Mouse (Mus musculus): ENCODE results near the gene Ufd1. TPM values are rescaled to one million over a fixed set of nuclear protein-coding genes. Genes with fewer than 3 reads are reported as not detected.
"Not testable (repeated sequence)": the region's sequence is repeated elsewhere in the genome, so short reads cannot be mapped to it uniquely, and the experiment has no call there.

Gene Ufd1
- total RNA-seq, 2 experiments from 2014 or later: 44.4 to 48.9 TPM

GRCm38 (mm10) chr16:18798151-18798550 is 13.4 kb upstream of the Ufd1 start:
- DNase-seq: no peak
- intact Hi-C loops (cut with DNase I; ENCODE audit: low total_unique reads): loop anchor here (2.0 to 5.0 kb wide), 2 partner anchors 101 to 171 kb away; partner anchors contain the start of genes Gm49601 and Sept5

GRCm38 (mm10) chr16:18798841-18799240 is 12.7 kb upstream of the Ufd1 start:
- peak; percentile 40 for DNase-seq
- intact Hi-C loops (cut with DNase I; ENCODE audit: low total_unique reads): loop anchor here (2.0 to 5.0 kb wide), 2 partner anchors 102 to 172 kb away; partner anchors contain the start of genes Gm49601 and Sept5

DNA sequence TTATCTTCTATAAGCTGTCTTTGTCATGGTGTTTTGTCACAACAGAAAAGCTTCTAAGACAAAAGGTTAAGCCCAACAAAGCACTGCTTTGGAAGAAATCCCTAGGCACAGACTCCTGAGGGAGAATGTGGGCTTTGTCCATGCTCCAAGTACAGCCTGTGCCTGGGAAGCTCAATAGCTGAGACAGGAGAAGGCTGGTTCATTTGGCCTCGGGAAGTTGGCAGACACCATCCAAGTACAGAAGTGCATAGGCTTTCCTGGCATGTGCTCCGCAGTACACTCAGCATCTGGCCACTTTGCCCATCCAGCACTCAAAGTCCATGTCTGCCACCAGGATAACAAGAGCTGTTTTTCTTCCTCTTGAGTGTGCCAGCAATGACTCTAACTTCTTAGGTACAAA is 5.8 kb upstream of the Ufd1 start:
- intact Hi-C loops (cut with DNase I; ENCODE audit: low total_unique reads): no loop called here
- DNase-seq: no peak

DNA sequence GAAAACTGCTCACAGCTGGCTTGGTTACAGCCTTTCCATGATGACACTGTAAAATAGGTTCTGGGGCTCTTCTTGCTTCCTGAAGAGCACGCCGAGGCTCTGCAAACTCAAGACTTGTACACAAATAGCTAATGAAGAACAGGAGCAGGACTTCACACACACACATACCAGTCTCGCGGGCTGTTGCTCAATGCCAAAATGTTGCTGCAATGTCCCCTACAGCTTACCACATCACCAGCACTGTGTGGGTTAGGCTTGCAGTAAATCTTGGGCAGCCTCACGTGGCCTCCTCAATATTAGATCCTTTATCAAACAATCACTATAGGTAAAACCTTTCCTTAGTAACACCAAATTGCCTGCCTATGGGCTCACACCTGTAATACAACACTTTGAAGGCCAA is 2.6 kb upstream of the Ufd1 start:
- intact Hi-C loops (cut with DNase I; ENCODE audit: low total_unique reads): no loop called here
- no peak for DNase-seq

- no peak for DNase-seq
- intact Hi-C loops (cut with DNase I; ENCODE audit: low total_unique reads): no loop called here
Observed at GRCm38 (mm10) chr16:18811032-18811431, 547 bp upstream of the Ufd1 start.

- intact Hi-C loops (cut with DNase I; ENCODE audit: low total_unique reads): no loop called here
- DNase-seq: no peak
Observed at GRCm38 (mm10) chr16:18812385-18812910, 869 bp downstream of the Ufd1 start.

- no peak for DNase-seq
- intact Hi-C loops (cut with DNase I; ENCODE audit: low total_unique reads): no loop called here
Observed at GRCm38 (mm10) chr16:18822356-18822755, 10.8 kb downstream of the Ufd1 start.

GRCm38 (mm10) chr16:18822925-18823324 is 11.3 kb downstream of the Ufd1 start:
- no peak for DNase-seq
- intact Hi-C loops (cut with DNase I; ENCODE audit: low total_unique reads): no loop called here

- intact Hi-C loops (cut with DNase I; ENCODE audit: low total_unique reads): no loop called here
- DNase-seq: no peak
Observed at GRCm38 (mm10) chr16:18828630-18829029, 17.1 kb downstream of the Ufd1 start.

GRCm38 (mm10) chr16:18829102-18829501 is 17.5 kb downstream of the Ufd1 start:
- intact Hi-C loops (cut with DNase I; ENCODE audit: low total_unique reads): no loop called here
- DNase-seq: no peak

DNA sequence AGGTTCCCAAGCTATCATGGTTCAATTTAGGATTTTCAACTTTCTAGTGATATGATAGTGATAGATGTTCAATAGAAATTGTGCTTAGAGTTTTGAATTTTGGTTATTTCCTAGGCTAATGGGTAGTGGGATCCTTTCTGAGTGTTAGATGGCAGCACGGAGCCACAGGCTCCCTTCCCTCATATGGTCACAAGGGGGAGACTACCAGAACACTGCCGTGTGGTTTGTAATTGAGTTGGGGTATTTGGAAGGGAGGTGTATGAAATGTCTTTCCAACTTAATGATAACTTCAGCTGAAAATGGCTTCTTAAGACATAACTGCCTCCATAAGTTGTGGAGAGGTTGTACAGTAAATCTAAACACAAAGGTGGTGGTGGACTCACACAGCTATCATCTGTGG is 21.9 kb downstream of the Ufd1 start:
- no peak for DNase-seq

DNA sequence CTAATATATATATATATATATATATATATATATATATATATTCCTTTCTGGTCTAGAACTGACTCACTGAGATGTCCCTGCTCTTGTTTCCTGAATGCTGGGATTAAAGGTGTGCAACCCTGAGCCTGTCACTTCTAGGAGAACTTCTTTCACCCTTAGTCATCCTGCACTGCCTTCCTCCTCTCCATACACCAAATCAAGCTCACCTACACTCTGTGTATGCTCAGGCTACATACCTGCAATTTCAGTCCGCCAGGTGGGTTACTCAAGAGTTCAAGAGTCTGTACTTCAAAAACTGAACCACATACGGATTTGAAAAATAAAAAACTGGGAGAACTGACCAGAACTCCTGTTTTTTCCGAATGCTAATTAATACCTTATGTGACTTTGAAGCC is 24.5 kb downstream of the Ufd1 start:
- intact Hi-C loops (cut with DNase I; ENCODE audit: low total_unique reads): no loop called here

More for the DNA sequence above, 21.9 kb downstream of the Ufd1 start:
- intact Hi-C loops (cut with DNase I; ENCODE audit: low total_unique reads): no loop called here

DNA sequence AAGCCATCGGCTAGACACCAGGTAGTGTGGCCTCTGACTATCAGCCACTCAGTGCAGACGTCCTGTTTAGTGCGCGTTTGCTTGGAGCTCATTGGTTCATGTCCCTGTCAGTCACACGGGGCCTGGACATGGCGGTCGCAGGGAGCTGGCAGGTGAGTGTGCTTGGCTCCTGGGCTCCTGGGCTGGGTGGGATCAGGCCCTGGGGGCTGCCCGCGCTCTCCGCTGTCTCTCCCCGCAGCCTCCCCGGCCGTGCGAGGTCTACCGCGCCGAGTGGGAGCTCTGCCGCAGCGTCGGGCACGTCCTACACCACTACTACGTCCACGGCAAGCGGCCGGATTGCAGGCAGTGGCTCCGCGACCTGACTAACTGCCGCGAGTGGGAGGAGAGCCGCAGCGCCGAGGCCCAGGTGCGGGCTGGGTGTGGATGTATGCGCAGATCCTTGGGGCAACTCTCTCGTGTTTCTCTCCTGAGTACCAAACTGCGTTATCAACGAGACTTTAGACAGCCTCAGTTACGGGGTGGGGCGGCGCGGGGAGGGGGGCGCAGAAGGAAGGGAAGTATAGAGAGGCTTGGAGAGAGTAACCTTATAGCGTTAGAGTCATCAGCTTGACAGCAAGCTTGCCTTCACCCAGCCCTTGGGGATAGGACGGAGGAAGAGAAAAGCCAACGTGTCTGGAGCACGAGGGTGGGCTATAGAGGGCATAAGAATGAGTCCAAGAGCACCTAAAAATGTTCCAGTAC is 25.1 kb downstream of the Ufd1 start, which contains the start of the genes 2510002D24Rik and Gm28539:
Gene 2510002D24Rik, plus strand, starts transcription at position 111 of the 741 bp plus-strand sequence.
Gene Gm28539, plus strand, starts transcription at position 117 of the 741 bp plus-strand sequence.
- intact Hi-C loops (cut with DNase I; ENCODE audit: low total_unique reads): no loop called here

More for the DNA sequence above, 24.5 kb downstream of the Ufd1 start:
- DNase-seq: no peak

DNA sequence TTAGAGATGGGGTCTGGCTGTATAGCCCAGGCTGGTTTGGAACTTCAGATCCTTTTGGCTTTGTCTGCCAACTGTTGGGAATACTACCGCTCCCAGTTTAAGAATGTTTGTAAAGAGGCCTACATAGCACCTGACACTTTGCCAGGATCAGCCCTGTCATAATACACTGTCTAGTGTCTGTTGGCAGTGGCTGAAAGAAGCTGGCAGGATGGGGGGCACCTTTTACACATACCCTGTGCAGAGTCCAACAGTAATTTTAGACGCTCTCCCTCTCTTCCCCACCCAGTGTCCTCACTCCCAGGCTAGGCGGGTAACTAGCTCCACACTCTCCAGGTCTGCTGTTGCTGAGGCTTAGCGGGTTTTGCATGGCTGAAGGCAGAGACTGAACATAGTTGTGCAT is 26.8 kb downstream of the Ufd1 start:
- intact Hi-C loops (cut with DNase I; ENCODE audit: low total_unique reads): no loop called here
- no peak for DNase-seq

More for the DNA sequence above, 25.1 kb downstream of the Ufd1 start, which contains the start of the genes 2510002D24Rik and Gm28539:
- DNase-seq: peak; percentile 90

- no peak for DNase-seq
- intact Hi-C loops (cut with DNase I; ENCODE audit: low total_unique reads): no loop called here
Observed at GRCm38 (mm10) chr16:18846301-18846820, 34.8 kb downstream of the Ufd1 start.

DNA sequence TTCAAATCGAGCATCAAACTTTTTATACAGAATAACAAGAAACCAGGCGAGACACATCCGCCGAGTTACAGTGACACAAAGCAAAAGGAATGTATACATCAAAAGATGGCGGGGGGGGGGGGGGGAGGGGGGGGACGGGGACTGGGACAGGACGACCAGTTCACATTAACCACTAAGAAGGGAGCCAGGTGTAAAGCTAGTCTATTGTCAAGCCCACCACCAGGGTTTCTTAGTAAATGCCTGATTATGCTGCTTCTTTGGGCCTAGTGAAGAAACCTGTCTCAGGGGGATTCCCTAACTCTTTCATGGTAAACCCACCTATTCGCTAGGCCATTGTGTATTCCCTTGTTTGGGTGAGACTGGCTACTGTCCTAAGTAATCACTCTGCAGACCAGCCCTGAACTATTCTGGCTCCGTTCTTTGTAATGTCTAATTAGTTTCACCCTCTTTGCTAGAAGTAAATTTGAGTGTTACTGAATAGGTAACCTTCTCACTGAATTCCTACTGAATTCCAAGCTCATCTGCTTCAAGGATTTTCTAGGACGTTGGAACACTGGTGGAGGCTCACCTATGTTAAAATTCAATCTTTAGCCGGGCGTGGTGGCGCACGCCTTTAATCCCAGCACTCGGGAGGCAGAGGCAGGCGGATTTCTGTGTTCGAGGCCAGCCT is 38.1 kb downstream of the Ufd1 start:
- intact Hi-C loops (cut with DNase I; ENCODE audit: low total_unique reads); DNase-seq: not testable (repeated sequence)

- intact Hi-C loops (cut with DNase I; ENCODE audit: low total_unique reads): no loop called here
- no peak for DNase-seq
Observed at GRCm38 (mm10) chr16:18858551-18858950, 47.0 kb downstream of the Ufd1 start.

DNA sequence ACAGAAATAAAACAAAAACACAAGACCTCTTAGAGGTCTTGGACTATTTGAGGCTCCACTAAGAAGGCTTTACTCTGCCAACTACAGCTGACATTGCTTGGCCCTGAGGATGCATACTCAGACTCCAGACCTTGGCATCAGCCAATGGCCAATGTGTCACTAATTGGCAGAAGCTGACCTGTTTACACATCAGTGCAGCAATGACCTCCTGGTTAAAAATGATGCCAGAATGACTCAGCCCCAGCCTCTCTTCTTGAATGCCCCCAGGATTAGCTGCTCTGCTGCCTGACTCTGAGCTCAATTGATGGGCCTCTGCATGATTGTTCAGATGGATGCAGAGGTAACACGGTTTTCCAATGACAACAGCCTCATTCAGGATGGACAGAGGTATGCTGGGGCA is 48.6 kb downstream of the Ufd1 start:
- intact Hi-C loops (cut with DNase I; ENCODE audit: low total_unique reads): no loop called here

DNA sequence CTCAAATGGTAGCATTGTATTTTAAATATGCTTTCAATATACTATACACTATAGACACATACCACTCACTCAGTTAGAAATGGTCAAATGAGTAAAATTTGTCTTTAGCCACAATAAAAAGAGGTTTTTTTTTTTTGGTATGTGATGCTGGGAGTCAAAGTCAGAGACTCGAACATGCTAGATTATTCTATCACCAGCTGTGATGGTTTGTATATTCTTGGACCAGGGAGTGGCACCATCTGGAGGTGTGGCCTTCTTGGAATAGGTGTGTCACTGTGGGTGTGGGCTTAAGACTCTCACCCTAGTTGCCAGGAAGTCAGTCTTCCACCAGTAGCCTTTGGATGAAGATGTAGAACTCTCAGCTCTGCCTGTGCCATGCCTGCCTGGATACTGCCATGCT is 58.9 kb downstream of the Ufd1 start:
- intact Hi-C loops (cut with DNase I; ENCODE audit: low total_unique reads): loop anchor here (10.0 kb wide), 1 partner anchor 1636 kb away; the partner anchor contains the start of gene Hic2
- DNase-seq: not testable (repeated sequence)

More for the DNA sequence above, 48.6 kb downstream of the Ufd1 start:
- peak; percentile 62 for DNase-seq

GRCm38 (mm10) chr16:18876091-18876441 is 64.5 kb downstream of the Ufd1 start:
- DNase-seq: no peak
- intact Hi-C loops (cut with DNase I; ENCODE audit: low total_unique reads): loop anchor here (10.0 kb wide), 1 partner anchor 1641 kb away; the partner anchor contains the start of gene Hic2
